Mouse (Mus musculus) bone marrow macrophage, adult 2 months (primary cell): ENCODE results near the gene Btbd2.

Experiments used
- CTCF ChIP-seq: IDR thresholded peaks from 2 replicates; pipeline ENCODE4 v1.5.1; 2012; ENCODE audit warnings: low read depth, mild to moderate bottlenecking, low read length, moderate library complexity
- POLR2A ChIP-seq: IDR thresholded peaks from 2 replicates; pipeline ENCODE4 v1.6.1; 2012; ENCODE audit warnings: mild to moderate bottlenecking, low read depth, low read length, borderline replicate concordance

DNA sequence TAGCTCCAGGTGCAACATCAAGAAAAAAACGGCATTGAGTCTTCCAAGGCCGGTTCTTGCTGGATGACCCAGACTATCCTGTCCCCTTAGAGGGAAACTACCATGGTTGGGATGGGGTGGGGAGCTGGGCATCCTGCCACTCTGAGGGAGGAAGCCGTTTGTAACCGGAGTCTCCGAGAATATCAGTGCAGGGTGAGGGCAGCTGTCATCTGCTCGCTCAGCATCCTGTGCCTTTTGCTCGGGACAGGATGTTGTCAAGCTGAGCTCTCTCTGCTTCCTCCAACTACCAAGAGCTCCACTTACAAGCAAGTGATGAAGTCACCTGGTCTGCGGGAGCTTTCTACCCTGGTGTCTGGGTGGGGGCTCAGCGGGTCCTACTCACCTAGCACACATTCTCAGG, 38.7 kb downstream of the Btbd2 start:
- TF ChIP-seq CTCF, result no peak
- no peak for TF ChIP-seq POLR2A
